25 mouse cellular contexts compared by ENCODE assay signal in the genomic region with DNA sequence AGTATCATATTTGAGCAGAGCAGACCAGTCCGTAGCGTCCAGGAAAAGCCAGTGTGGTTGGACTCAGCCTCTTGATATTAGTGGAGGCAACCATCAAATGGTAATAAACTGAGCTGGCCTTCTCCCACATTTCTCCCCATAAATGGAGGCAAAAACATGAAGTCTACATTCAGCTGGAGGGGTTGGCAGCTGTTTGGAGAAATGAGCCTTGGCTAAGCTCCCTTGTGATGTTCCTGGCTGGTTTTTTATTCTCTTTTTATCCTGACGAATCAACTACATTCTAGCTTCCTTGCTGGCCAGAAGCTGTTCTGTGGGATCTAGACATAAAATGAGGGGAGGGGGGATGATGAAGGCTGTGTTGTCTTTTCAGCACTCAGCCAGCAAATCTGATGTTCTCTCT. TPM values are rescaled to one million over a fixed set of nuclear protein-coding genes. Genes with fewer than 3 reads are reported as not detected.
DNase-seq lines count a peak whose midpoint lies in the region; ATAC-seq and TF ChIP-seq lines count a peak whose summit lies in the region.
"Had no signal": no experiment of that assay in that cellular context is flagged by ENCODE, and none has a peak within 500 bp of the region (broad histone marks: within the 10 kb centered on the region; RNA-seq: fewer than 3 reads in every experiment).

No protein-coding gene starts in this region.

- H3K9me3 ChIP-seq in lung, embryonic 14.5 days (ENCODE audit: low read depth, low read length): no peaks in the 10 kb centered on the region
- H3K9me3 ChIP-seq: forebrain, embryonic 10.5 days; forebrain, embryonic 13.5 days; heart, embryonic 12.5 days; heart, embryonic 15.5 days; hindbrain, embryonic 10.5 days; hindbrain, embryonic 13.5 days had no signal

- WGBS in lung, embryonic 14.5 days: 71% methylated on average over 3 of the region's 3 CpGs

- TF ChIP-seq CTCF in lung, embryonic 14.5 days (IDR thresholded peaks at IDR 0.05; ENCODE audit: low read depth): no peak

- DNase-seq in frontal cortex, postnatal 25 days (ENCODE audit: low spot score in 2 of 2): no peak
- DNase-seq in heart, adult 11 months: peak; percentile 82
- no peak for DNase-seq in heart, adult 8-10 months (ENCODE audit: low spot score)
- peak; percentile 40 for DNase-seq in lung, embryonic 14.5 days
- no peak for DNase-seq in lung, postnatal 25 days (ENCODE audit: low spot score)
- peak; percentile 18 for DNase-seq in urinary bladder, postnatal 14 days (ENCODE audit: low spot score)
- DNase-seq in urinary bladder, postnatal 36 days (ENCODE audit: low spot score in 2 of 2): no peak
- DNase-seq: adrenal gland, adult 8-10 months; adrenal gland, postnatal 25 days; cerebellum, adult 18-20 months; cerebellum, adult 9-10 months; cerebellum, postnatal 14 days; gastrocnemius, postnatal 14 days; heart, postnatal 10 days; heart, postnatal 36 days had no signal

- H3K27me3 ChIP-seq in lung, embryonic 14.5 days (ENCODE audit: insufficient read depth, low read length): no peaks in the 10 kb centered on the region
- H3K27me3 ChIP-seq: forebrain, embryonic 13.5 days; heart, embryonic 15.5 days; hindbrain, embryonic 13.5 days had no signal

- H3K9ac ChIP-seq in lung, embryonic 14.5 days: no peak overlapping the region
- H3K9ac ChIP-seq: forebrain, embryonic 13.5 days; heart, embryonic 12.5 days; heart, embryonic 15.5 days; hindbrain, embryonic 13.5 days had no signal

- no peaks in the 10 kb centered on the region for H3K4me1 ChIP-seq in lung, embryonic 14.5 days (ENCODE audit: insufficient read depth)
- H3K4me1 ChIP-seq: forebrain, embryonic 13.5 days; heart, embryonic 15.5 days; hindbrain, embryonic 10.5 days; hindbrain, embryonic 13.5 days had no signal

- peak; percentile 64; the same call in 1 of the 2 replicates for ATAC-seq in frontal cortex, adult (ENCODE audit: low TSS enrichment)
- ATAC-seq in lung, embryonic 14.5 days (ENCODE audit: insufficient read depth): no peak
- ATAC-seq: activated CD4-positive, CD25-positive, alpha-beta regulatory T cell, adult 4 months; forebrain, embryonic 13.5 days; forebrain, embryonic 16.5 days; hindbrain, embryonic 16.5 days had no signal

- H3K4me3 ChIP-seq in lung, embryonic 14.5 days (ENCODE audit: low read depth, low read length): no peak overlapping the region
- H3K4me3 ChIP-seq: forebrain, embryonic 10.5 days; forebrain, embryonic 13.5 days; heart, embryonic 12.5 days; heart, embryonic 15.5 days; hindbrain, embryonic 10.5 days; hindbrain, embryonic 13.5 days had no signal

- H3K27ac ChIP-seq in lung, embryonic 14.5 days (ENCODE audit: low read depth): no peak overlapping the region
- H3K27ac ChIP-seq: forebrain, embryonic 10.5 days; forebrain, embryonic 13.5 days; heart, embryonic 15.5 days; hindbrain, embryonic 10.5 days; hindbrain, embryonic 13.5 days had no signal

- H3K4me2 ChIP-seq in lung, embryonic 14.5 days: no peak overlapping the region
- H3K4me2 ChIP-seq: forebrain, embryonic 13.5 days; heart, embryonic 12.5 days; heart, embryonic 15.5 days; hindbrain, embryonic 13.5 days had no signal

- no peaks in the 10 kb centered on the region for H3K36me3 ChIP-seq in lung, embryonic 14.5 days (ENCODE audit: insufficient read depth)
- H3K36me3 ChIP-seq: forebrain, embryonic 10.5 days; heart, embryonic 12.5 days; heart, embryonic 15.5 days; hindbrain, embryonic 10.5 days; hindbrain, embryonic 13.5 days had no signal

RNA-seq across cellular contexts. Expression of a gene that starts 57.6 kb away (rescaled TPM):
- 10 to 100 TPM in 1 of 4 experiments, 1 to 10 TPM in 3; 8.3 to 10.7 (median 9.3) TPM for total RNA-seq in heart, adult 8-10 months (2022)
- polyA plus RNA-seq in lung, embryonic 14.5 days (2014; fragmentation: Nextera tagmentation; extraction: Ambion mirVana): 4.8 and 5.6 TPM in 2 replicates

Comparison
In these comparisons a context has a peak if more than half of its experiments do, and no peak if none do; other contexts are left out.
1. DNase-seq: peak in heart, adult 11 months (single experiment), lung, embryonic 14.5 days (single experiment) and urinary bladder, postnatal 14 days (single experiment); none in frontal cortex, postnatal 25 days (0 of 2), heart, adult 8-10 months (single experiment), lung, postnatal 25 days (single experiment) and urinary bladder, postnatal 36 days (0 of 2).